Mouse (Mus musculus) layer of hippocampus, adult 8-10 months (tissue): ENCODE results near the gene Car2. TPM values are rescaled to one million over a fixed set of nuclear protein-coding genes. Genes with fewer than 3 reads are reported as not detected.

ENCODE experiments used
- DNase-seq, 2 experiments: peaks; one replicate each; pipeline ENCODE4 v3.0.0; 2022; ENCODE audit warnings: low spot score in 2 of 2
- total RNA-seq, 4 experiments: library from RNA; stranded (reverse); gene quantifications; 2 replicates each; pipeline ENCODE4 v1.2.4; 2022

The Car2 gene
- total RNA-seq, 4 experiments from 2014 or later: 143 to 172 (median 162) TPM

DNA sequence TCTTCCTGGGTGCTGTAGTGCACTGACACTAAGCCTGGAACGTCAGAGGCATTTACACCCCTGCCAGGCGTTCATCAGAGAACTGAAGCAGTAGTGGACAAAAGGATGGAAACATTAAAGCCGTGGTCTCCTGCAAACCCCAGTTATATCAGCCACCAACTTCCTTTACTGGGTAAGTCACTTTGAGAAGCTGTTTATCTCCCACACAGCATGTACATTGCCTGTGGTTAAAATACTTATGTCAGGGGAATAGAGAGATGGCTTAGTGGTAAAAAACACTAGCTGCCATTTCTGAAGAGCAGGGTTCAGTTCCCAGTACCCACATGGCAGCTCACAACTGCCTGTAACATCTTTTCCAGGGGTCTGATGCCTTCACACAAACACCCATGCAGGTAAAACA is 58.6 kb downstream of the Car2 start:
- DNase-seq: no peak

GRCm38 (mm10) chr3:14945627-14946026 is 59.6 kb downstream of the Car2 start:
- no peak for DNase-seq

DNA sequence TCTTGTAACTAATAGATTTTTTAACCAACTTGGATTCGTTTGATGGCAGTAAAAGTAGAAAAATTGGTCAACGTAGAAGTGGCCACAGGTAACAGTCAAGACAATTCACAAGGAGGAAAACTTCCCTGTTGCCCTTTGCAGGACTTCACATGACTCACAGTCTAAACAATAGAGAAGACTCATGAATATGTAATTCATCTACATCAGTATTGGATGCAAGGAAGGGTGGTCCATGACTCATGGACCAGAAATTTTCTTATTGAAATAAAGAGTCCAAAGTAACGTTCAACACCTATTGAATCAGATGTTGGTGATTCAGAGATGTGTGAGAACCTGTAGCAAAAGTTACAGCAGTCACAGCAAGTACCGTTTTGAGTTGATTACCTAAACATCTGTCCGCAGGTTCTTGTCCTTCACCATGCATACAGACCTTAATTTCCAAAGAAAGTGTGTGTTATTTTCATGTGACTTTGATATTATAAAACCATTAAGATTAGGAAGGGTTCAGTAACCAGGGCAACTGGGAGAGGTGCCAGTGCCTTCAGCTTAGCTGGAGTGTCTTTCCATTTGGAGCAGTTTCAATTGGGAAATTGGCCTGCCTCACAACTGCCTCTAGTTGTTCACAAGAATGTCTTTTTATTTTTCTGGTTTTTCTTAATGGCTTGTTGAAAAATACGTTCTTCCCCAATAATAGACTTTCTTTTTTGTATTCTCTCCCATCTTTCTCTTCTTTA is 62.2 kb downstream of the Car2 start:
- DNase-seq: peak; percentile 49 to 68

DNA sequence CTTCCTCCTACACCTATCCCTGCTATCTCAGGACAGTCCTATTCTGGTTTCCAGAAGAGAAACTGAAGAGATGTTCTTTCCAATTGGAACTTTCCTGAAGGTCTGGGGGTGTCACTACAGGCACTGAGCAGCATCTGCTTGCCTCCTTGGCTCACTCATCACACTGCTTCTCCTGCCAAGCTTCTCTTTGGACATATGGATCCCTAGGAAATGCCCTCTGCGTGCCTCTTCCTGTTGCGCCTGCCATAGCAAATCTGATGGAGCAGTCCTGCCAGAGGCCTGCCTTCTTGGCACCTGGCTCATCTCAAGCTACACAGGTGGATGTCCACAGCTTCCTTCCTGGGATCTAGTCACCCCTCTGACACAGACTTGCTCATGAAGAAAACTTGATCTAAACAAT is 64.0 kb downstream of the Car2 start:
- DNase-seq: no peak

Other genes with a start within 250 kb of the Car2 start
- 1 to 10 TPM; 1.2 to 2.2 (median 1.3) TPM for gene Car13, start 244.5 kb upstream of the Car2 start, total RNA-seq
- gene Car1, start 77.9 kb upstream of the Car2 start, total RNA-seq: not detected
- gene Car3, start 22.8 kb upstream of the Car2 start, total RNA-seq: 1 to 10 TPM in 2 of 4 experiments, under 1 TPM in 2; 0.56 to 1.3 (median 1.00) TPM